Mouse (Mus musculus) left cerebral cortex, postnatal 36 days (tissue): ENCODE data around the gene Gart. TPM values are rescaled to one million over a fixed set of nuclear protein-coding genes. Genes with fewer than 3 reads are reported as not detected.
A peak's percentile ranks its signal among the peaks of the same experiment; 100 is the strongest.
"Not testable (repeated sequence)": the region's sequence is repeated elsewhere in the genome, so short reads cannot be mapped to it uniquely, and the experiment has no call there.

Source experiments
- DNase-seq, 2 experiments: peaks; one replicate each; pipeline ENCODE4 v3.0.0; 2021 to 2022; ENCODE audit warnings: low spot score in 2 of 2, mixed read lengths in 1 of 2
- intact Hi-C: fragments of 180-260 bp; cut with DNase I; formaldehyde crosslinking; loops from one replicate; pipeline ENCODE4 v1.15.1; 2025
- total RNA-seq, 2 experiments: library from RNA; stranded (reverse); gene quantifications; 2 replicates each; pipeline ENCODE4 v1.2.3; 2021

Gart gene
- total RNA-seq, 2 experiments from 2014 or later = 50.0 to 50.8 TPM

DNA sequence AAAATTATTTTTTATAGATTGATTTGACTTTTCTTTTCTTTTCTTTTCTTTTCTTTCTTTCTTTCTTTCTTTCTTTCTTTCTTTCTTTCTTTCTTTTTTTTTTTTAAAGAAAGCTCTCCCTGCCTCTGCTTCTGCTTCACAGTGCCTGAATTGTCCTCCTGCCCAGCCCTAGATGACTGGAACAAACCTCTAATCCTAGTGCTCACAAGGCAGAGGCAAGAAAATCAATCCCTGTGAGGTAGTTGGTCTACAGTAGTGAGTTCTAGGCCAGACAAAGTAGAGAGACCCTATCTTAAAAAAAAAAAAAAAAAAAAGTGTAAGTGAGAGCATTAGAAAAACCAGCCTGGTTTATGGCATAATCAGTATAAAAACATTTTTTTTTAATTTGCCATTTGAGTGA lies 3.0 kb upstream of the Gart start:
- intact Hi-C loops = no loop called here
- no peak for DNase-seq

DNA sequence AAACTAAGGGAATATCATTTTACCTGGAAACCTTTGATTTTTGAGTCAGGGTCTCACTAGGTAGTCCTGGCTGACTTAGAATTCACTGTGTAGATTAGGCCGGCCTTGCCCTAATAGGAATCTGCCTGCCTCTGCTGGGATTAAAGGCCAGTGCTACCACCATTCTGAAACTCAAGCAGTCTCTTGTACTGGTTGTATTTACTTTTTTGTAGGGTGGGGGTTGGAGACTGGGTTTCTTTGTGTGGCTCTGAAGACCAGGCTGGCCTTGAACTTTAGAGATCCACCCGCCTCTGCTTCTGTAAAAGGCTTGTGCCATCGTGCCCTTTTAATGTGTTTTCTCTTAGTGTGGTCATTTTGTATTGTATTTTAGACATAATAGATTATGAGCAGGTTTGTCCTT lies 2.5 kb upstream of the Gart start:
- DNase-seq = no peak
- intact Hi-C loops = no loop called here

DNA sequence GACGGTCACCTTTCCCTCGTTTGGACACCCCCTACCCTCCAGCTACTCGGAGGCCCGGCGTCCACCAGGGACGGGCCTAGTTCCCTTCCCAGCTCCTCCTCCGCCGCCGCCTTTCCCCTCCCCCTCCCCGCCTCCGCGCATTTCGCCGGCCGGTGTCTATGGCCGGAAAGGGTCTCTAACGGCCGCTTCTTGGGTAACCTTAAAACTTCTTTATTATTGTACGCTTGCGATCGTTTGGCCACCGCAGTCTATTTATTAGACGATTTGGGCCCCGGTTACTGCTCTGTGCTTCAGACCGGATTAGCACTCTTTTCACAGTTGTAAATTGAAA lies 1.4 kb upstream of the Gart start:
- DNase-seq = peak; percentile 69 to 72
- intact Hi-C loops = no loop called here

DNA sequence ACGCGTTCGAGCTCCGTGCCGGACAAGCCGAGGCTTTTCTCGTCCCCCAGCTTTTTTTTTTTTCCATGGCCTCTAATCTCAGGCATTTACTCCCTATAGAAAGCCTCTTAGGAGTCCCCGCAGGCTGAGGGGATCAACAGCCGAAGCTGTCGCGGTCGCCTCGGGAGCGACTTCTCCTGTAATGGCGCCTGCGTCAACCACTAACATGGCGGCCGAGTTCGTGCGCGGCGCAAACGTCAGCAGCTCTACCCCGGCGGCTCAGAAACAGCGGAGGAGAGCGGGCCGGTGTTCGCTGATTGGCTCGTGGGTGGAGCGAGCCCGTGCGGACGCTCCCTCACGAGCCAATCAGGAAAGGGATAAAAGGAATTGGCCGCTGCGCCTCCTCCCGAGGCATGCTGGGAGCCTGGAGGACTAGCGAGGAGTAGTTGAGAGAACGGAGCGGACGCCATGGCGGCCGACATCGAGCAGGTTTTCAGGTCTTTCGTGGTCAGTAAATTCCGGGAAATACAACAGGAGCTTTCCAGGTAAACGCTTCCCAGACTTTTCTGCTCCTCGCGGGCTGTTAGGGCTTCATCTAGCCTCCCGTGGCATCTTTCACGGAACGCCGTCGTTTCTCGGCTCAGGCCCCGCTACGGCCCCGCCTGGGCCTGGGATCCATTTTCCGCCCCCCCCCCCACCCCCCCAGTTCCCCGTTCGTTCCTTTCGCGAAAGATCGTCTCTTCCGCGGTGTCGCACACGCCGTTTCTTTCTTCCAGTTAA lies 888 bp upstream of the Gart start, which contains the start of gene Son:
Gene Son, plus strand, starts transcription at position 46 of the 759 bp plus-strand sequence.
- intact Hi-C loops = loop anchor here (2.0 kb wide), 1 partner anchor 51 kb away; the partner anchor contains the start of gene Tmem50b
- peak; percentile 97 for DNase-seq

DNA sequence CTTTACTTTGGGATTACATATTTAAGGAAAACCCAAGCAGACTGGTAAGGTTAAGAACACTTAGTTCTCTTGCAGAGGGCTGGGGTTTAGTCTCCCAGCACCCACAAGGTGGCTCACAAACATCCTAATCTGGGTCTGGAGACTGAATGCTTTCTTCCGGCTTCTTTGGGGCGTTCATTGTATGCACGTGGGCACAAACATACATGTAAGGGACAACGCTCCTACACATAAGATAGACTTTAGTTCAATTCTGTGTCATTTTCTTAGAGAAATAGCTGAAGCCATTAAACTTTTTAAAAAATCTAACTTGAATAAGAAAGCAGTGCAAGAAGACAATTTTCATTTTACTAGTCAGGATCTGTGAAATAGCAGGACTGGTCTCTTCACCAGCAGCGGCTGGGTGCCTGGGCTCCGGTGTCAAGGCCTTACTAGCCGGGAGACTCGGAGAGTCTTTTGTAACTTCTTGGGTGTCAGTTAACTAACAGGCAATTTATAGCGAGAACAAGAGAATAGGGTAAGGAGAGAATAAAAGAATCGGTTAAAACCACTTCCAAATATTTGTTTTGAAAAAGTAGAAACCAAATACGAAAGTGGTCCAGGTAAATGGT lies 653 bp downstream of the Gart start:
- intact Hi-C loops = loop anchor here (2.0 kb wide), 1 partner anchor 49 kb away; the partner anchor contains the start of gene Tmem50b

DNA sequence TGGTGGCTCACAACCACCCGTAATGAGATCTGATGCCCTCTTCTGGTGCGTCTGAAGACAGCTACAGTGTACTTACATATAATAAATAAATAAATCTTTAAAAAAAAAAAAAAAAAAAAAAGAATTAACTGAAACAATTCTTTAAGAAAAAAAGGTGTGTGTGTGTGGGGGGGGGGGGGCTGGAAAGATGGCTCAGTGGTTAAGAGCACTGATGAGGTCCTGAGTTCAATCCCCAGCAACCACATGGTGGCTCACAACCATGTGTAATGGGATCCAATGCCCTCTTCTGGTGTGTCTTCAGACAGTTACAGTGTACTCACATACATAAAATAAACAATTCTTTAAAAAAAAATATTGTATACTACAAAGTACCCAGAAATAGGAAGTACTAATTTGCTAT lies 1.3 kb downstream of the Gart start:
- intact Hi-C loops, DNase-seq: not testable (repeated sequence)

More for the DNA sequence above, 653 bp downstream of the Gart start:
- DNase-seq = no peak

DNA sequence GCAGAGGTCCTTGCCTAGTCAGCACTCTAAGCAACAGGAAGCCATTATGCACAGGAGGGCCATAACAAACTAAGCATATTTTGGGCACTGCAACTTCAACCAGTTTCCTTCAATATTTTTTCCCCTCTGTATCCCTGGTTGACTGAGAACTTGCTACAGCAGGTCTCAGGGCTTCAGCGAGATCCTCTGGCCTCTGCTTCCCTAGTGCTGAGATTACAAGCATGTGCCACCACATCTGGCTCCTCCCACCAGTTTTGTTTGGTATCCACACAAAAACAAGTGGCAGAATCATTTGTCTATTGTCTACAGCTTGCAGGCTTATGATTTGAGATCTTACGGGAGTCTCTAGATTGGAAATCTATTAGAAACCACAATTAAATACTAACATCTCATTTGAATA lies 1.9 kb downstream of the Gart start:
- DNase-seq = no peak
- intact Hi-C loops = no loop called here

DNA sequence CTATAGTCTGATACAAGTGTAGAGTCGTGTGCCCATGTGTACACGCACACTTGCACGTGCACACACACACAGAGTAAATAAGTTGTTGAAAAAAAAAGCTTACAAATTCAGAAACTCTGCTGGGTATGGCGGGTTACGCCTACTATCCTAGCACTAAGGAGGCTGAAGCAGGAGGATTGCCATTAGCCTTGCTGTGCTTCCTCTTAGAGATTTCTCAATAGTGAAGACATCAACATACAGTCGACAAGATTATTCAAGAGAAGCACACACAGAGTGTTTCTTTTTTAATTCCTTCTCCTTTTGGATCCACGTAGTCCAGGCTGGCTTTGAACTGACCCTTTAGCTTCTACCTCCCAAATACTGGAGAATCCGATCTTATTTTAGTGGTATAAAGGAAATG lies 6.6 kb downstream of the Gart start:
- no peak for DNase-seq
- intact Hi-C loops = no loop called here

DNA sequence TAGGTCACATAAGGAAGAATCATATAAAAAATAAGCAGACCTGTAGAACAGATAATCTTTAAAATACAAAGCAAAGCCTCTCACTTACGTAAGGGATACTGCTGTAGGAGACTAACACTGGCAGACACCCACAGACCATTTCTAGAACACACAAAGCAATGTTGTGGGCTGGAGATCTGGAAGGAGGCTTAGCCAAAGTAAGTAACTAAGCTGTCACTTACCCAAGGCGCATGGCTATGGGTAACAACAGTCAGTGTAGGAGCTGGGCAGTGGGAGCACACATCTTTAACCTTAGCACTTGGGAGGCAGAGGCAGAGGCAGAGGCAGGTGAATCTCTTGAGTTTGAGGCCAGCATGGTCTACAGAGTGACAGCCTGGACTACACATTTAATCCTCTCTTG lies 7.1 kb downstream of the Gart start:
- intact Hi-C loops = no loop called here
- peak in 1 of 2 experiments; percentile 58 for DNase-seq

DNA sequence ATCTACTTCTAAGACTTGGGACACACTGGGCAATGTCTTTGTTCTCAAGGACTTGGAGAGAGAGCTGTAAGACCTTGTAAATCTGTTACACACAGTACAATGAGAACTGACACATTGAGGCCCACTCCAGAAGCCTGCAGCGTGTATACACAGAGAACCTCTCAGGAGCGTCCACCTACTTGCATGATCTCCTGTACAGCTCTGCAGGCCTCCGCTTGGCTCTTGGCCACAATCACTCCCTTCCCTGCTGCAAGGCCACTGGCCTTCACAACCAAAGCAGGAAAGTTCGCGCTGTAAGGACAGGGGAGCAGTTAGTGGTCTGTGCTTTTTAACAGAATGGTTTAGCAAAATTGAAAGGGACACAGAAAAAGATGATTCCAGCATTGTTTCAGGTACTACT lies 7.6 kb downstream of the Gart start:
- no peak for DNase-seq
- intact Hi-C loops = no loop called here

DNA sequence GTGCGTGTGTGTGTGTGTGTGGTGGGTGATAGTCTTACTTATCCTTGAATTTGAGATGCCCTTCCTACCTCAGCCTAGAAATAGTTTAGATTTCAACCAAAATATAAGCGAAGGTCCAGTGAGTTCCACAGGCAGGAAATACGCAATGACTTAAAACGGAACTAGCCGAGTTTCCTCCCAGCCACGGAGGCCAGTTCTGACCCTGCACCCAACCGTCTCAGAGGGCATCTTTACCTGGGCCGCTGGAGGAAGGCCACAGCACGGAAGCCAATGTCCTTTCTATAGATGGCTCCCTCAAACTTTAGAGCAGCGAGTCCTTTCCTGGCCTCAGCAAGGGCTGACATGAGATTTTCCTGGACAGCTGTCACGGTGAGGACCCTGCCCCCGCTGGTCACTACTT lies 13.1 kb downstream of the Gart start:
- intact Hi-C loops = no loop called here
- DNase-seq = no peak

DNA sequence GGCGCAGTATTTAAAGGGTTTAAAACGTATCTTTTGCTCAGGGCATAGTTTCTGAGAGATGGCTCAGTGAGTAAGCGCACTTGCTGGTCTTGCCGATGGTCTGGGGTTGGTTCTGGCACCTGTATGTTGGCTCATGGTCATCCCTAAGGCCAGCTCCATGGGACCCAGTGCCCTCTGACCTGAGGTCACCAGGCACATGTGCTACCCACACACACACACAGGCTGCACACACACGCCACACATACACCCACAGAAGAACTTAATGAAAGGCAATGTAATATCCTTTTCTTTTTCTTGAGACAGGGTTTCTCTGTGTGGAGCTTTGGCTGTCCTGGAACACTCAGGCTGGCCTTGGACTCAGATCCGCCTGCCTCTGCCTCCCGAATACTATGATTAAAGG lies 13.8 kb downstream of the Gart start:
- no peak for DNase-seq
- intact Hi-C loops = no loop called here

DNA sequence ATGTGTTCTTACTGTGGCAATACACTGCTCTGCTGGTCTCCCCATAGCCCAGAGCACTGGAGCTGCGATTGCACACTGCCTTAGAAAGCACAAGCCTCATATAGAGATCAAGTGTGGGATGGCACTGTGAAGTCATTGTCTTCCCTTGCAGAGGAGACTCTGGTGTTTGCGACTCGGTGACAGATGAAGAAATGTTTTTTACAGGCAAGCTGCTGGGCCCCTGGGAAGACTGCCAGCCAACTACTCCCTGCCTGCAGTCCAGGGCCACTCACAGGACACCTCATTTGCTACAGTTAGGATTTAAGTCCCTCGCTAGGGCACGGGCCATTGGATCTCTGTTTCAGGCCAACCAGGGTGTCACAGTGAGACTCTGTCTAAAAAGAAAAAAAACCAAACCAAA lies 14.3 kb downstream of the Gart start:
- intact Hi-C loops = no loop called here
- DNase-seq = peak in 1 of 2 experiments; percentile 28

DNA sequence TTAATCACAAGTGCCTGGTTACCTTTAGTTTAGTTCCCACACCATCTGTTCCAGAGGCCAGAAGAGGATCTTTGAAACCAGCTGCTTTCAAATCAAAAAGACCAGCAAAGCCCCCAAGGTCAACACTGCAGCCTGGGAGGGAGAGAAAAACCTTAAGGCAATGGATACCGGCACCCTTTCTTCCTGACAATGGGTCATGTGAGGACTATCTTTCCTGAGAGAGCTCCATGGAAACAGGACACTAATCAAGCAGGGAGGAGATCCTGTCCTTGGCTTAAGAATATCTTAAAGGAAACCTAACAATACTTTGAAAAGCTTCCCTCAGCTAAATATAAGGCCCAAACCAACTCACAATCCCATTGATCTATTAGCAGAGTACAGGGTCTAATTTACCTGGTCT lies 16.2 kb downstream of the Gart start:
- intact Hi-C loops = no loop called here

DNA sequence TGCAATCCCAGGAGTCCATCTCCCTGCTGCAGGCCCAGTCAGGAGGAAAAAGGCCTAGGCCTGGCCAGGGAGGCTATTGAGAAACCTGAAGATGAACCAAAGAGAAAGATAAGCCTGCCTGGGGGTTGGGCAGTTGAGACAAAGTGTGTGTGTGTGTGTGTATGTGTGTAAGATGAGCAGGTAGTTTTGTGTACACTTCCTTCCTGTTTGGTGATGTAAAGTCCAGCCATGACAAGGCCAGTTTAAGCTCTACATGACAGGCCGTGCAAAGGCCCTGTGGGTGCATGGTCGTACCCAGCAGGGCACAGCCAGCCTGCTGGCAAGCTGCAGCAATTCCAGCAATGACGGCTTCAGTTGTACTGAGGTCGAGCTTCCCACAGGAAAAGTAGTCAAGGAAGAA lies 17.0 kb downstream of the Gart start:
- intact Hi-C loops = no loop called here
- no peak for DNase-seq

More for the DNA sequence above, 16.2 kb downstream of the Gart start:
- DNase-seq = no peak

DNA sequence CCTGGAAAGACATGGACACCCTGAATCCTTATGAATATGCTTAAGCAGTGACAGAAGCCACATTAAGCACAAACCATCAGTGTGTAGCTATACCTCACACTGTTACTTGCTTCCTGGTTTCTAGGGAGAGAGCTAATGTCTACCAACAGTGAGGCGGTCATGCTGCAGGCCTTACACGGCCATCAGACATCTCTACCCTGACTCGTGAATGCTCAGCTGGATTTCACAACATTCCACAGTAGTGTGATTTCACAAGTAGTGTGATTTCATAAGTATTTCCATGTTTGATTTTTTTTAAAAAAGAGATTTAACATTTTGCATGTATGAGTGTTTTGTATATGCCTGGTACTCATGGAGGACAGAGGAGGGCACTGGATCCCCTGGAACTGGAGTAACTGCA lies 18.1 kb downstream of the Gart start:
- DNase-seq = no peak
- intact Hi-C loops = no loop called here

DNA sequence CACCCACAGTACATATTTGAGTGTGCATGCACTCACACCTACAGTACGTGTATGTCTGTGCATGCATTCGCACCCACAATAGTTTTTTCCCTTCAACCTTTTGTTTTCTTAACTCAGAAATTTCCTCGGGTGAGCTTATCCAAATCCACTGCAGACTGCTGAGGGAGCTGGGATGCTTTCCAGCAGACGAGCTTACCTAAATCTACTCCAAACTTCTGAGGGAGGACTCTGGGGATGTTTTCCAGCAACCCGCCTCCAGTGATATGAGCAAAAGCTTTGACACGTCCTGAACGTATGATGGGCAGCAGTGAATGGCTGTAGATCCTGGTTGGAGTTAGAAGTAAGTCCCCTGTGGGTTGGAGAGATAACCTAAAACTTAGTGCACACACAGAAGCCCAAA lies 18.9 kb downstream of the Gart start:
- intact Hi-C loops = no loop called here
- DNase-seq = peak in 1 of 2 experiments; percentile 30

DNA sequence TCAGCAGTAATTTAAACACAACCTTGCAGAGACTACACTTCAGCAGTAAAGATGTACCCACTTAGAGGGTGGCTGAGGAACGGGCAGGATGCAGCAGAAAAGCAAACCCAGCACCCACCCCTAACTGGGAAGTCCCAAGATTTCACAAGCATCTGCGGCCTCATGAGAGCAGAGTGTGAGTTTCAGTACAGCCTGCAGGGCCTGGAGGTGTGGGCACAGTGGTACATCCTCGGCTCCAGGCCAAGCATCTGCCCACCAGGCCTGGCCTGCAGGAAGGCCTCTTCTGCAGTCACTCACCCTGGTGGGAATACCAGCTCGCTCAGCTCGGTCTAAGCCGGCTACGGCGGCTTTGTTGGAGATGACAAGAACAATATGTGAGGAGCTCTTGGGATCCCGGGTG lies 23.7 kb downstream of the Gart start:
- intact Hi-C loops = no loop called here
- DNase-seq = no peak

DNA sequence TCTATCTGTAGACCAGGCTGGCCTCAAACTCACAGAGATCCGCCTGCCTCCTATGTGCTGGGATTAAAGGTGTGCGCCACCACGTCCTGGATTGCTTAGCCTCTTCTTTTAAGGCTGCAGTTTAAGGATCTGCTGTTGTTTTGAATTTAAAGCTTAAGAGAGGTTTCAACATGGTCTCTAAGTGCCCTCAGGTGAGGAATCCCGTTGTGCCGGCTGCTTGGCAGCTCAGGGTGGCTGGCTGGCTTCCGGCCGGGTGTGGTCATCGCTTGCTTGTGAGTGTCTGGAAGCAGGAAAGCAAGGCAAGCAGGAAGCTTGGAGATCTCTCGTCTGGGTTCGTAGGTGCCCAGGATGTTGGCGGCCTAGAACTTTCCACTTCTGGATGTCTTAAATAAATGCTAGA lies 25.8 kb downstream of the Gart start:
- DNase-seq = no peak
- intact Hi-C loops = no loop called here

DNA sequence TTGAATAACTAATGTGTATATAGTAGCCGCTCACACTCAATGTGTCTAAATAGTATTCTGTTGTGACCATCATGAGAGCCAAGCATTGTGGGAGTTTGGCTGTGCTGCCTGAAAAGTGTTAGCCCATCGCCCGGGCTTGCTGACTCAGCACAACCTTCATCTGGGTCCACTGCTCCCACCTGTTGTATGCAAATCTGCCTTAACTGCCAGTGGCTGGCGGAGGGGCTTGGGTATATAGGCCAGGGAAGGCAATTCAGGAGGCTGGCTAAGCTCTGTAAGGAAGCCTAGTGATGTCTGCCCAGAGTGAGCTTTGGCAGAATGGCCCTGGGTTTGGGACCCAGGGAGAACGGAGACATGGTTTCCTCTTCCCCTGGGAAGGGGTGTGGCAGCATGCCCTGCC lies 26.6 kb downstream of the Gart start:
- DNase-seq = no peak
- intact Hi-C loops = no loop called here
